Mouse (Mus musculus) small intestine, adult 10 weeks (tissue): ENCODE measurements around the gene Adam12. TPM values are rescaled to one million over a fixed set of nuclear protein-coding genes. Genes with fewer than 3 reads are reported as not detected.

Source experiments
- polyA plus RNA-seq: library from polyadenylated mRNA; stranded (reverse); fragments of 350-450 nt; fragmentation: Illumina TruSeq; extraction: RNeasy Lipid Tissue Mini Kit (QIAGEN cat#74804); gene quantifications from one replicate; pipeline ENCODE4 v1.2.3, GENCODE M21; 2014; ENCODE audit warnings: low replicate concordance

Adam12 gene
- polyA plus RNA-seq: 0.52 TPM

DNA sequence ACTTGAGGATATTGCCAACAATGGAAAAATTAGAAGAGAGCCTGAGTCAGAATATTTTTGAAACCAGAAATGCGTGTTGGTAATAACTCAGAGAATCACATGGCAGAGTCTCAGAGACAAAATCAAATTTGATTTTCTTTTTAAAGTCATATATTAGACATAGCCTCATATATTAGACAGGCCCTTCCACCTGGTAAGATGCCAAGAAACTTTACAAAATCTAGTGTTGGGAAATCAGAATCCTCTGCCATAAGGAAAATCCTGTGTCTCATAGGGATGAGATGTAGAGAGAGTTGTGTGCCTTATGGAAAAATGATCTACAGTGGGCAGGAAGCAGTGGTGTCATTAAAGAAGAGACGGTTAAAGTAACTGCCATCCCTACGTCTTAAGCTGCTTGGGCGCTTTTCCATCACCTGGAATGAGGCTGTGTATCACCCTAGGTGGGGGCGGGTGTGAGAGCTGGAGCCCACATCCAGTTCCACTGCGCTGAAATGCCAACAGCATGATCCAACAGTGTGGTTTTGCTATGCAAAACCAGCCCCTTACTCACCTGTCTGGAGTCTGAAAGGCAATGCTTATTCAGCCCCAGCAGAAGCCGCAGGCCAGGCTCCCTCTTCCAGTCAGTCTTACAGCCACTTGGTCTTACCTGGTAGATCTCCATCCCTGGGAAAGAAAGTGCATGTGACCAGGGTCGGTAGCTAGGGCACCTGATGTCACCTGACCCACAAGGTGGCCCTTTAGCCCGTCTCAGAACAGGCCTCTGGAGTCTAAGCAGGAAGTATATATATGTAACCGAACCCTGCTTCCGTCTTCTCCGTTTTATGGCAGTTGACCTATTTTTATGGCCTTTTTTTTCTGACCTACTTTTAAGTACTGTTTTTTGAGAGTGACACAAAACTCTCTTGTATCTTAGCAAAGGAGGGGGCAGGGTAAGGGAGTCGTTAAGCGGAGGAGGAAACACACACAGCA, at the start of gene Adam12:
Gene Adam12, minus strand, starts transcription at position 769 of the 969 bp plus-strand sequence.

Other genes starting within 250 kb of the Adam12 start
- not detected for gene D7Ertd443e, start 153.5 kb upstream of the Adam12 start, polyA plus RNA-seq